ENCODE assay signal across 21 mouse cellular contexts in genomic region chr6:88515971-88516370, GRCm38 (mm10). TPM values are rescaled to one million over a fixed set of nuclear protein-coding genes. Genes with fewer than 3 reads are reported as not detected.
DNase-seq lines count a peak whose midpoint lies in the region; ATAC-seq and TF ChIP-seq lines count a peak whose summit lies in the region.
"Had no signal": no experiment of that assay in that cellular context is flagged by ENCODE, and none has a peak within 500 bp of the region (broad histone marks: within the 10 kb centered on the region; RNA-seq: fewer than 3 reads in every experiment).

No protein-coding gene starts in this region.

- intact Hi-C loops in heart, postnatal 25 days (cut with DNase I), result loop anchor here (5.0 to 10.0 kb wide), 2 partner anchors 49 to 601 kb away; partner anchors contain the start of genes Hmces and Ruvbl1

- H3K27ac ChIP-seq in heart, embryonic 12.5 days (ENCODE audit: poor library complexity, severe bottlenecking), result peak overlapping the region; percentile 60; the same call in 1 of the 2 replicates
- no peak overlapping the region for H3K27ac ChIP-seq in kidney, postnatal 0 days
- H3K27ac ChIP-seq in intestine, postnatal 0 days (ENCODE audit: low read depth, low read length), result no peak overlapping the region
- H3K27ac ChIP-seq: embryonic facial prominence, embryonic 13.5 days; forebrain, embryonic 15.5 days; liver, embryonic 14.5 days; neural tube, embryonic 12.5 days had no signal

- no peaks in the 10 kb centered on the region for H3K9me3 ChIP-seq in heart, embryonic 12.5 days (replicated peaks)
- no peaks in the 10 kb centered on the region for H3K9me3 ChIP-seq in kidney, postnatal 0 days (replicated peaks; ENCODE audit: low read length)
- H3K9me3 ChIP-seq in intestine, postnatal 0 days (ENCODE audit: control insufficient read depth), result no peaks in the 10 kb centered on the region
- H3K9me3 ChIP-seq: embryonic facial prominence, embryonic 13.5 days; forebrain, embryonic 15.5 days; neural tube, embryonic 12.5 days had no signal

- H3K27me3 ChIP-seq in heart, embryonic 12.5 days (replicated peaks), result no peaks in the 10 kb centered on the region
- no peaks in the 10 kb centered on the region for H3K27me3 ChIP-seq in kidney, postnatal 0 days (ENCODE audit: insufficient read depth, low read length)
- H3K27me3 ChIP-seq in intestine, postnatal 0 days (replicated peaks; ENCODE audit: control insufficient read depth, insufficient read depth, low read length), result no peaks in the 10 kb centered on the region
- H3K27me3 ChIP-seq: embryonic facial prominence, embryonic 13.5 days; forebrain, embryonic 15.5 days; neural tube, embryonic 12.5 days had no signal

- TF ChIP-seq CTCF in kidney, postnatal 0 days (IDR thresholded peaks at IDR 0.05; ENCODE audit: low read depth), result no peak
- no peak for TF ChIP-seq CTCF in intestine, postnatal 0 days (IDR thresholded peaks at IDR 0.05; ENCODE audit: low read depth)

- H3K4me3 ChIP-seq in heart, embryonic 12.5 days, result peak overlapping the region; percentile 6
- no peak overlapping the region for H3K4me3 ChIP-seq in kidney, postnatal 0 days (replicated peaks; ENCODE audit: low read depth, low read length)
- H3K4me3 ChIP-seq in intestine, postnatal 0 days (ENCODE audit: low read depth, low read length), result no peak overlapping the region
- H3K4me3 ChIP-seq: forebrain, embryonic 15.5 days; neural tube, embryonic 12.5 days had no signal

- H3K4me1 ChIP-seq in heart, embryonic 12.5 days (replicated peaks), result peaks cover 54% of the 10 kb centered on the region
- peaks cover 10% of the 10 kb centered on the region; the same call in 1 of the 2 replicates for H3K4me1 ChIP-seq in kidney, postnatal 0 days (replicated peaks; ENCODE audit: insufficient read depth, low read length)
- H3K4me1 ChIP-seq in intestine, postnatal 0 days (replicated peaks; ENCODE audit: control insufficient read depth, insufficient read depth, low read length), result no peaks in the 10 kb centered on the region

- peak overlapping the region; percentile 56; the same call in 1 of the 2 replicates for H3K9ac ChIP-seq in heart, embryonic 12.5 days
- H3K9ac ChIP-seq in kidney, postnatal 0 days (ENCODE audit: low read depth, low read length), result 0 out of 2 replicates have a peak overlapping the region, but pooled peaks have one; percentile 23
- H3K9ac ChIP-seq in intestine, postnatal 0 days (ENCODE audit: low read depth, low read length), result no peak overlapping the region
- H3K9ac ChIP-seq: forebrain, embryonic 15.5 days; liver, embryonic 14.5 days had no signal

- DNase-seq in heart, postnatal 25 days (ENCODE audit: low spot score), result no peak
- DNase-seq in kidney, postnatal 0 days (ENCODE audit: low spot score), result no peak
- DNase-seq in kidney, adult 8-10 months, result no peak
- peak; percentile 36 for DNase-seq in testis, postnatal 10 days (ENCODE audit: low spot score)
- DNase-seq in testis, postnatal 14 days (ENCODE audit: low spot score), result no peak
- DNase-seq: adrenal gland, postnatal 25 days; cerebellum, adult 8-10 months; cerebellum, postnatal 36 days; embryo, embryonic 11 days; kidney, adult 18-20 months; kidney, postnatal 10 days; left cerebral cortex, postnatal 4 days; lung, postnatal 4 days; midbrain, embryonic 14.5 days; thymus, postnatal 36 days had no signal

- 65% methylated on average over 8 of the region's 8 CpGs for WGBS in heart, embryonic 12.5 days
- WGBS in kidney, postnatal 0 days, result 74% methylated on average over 8 of the region's 8 CpGs
- 82% methylated on average over 8 of the region's 8 CpGs for WGBS in intestine, postnatal 0 days

- peak overlapping the region; percentile 88 for H3K4me2 ChIP-seq in heart, embryonic 12.5 days
- no peak overlapping the region for H3K4me2 ChIP-seq in kidney, postnatal 0 days (ENCODE audit: low read length)
- H3K4me2 ChIP-seq in intestine, postnatal 0 days (replicated peaks; ENCODE audit: low read depth), result no peak overlapping the region
- H3K4me2 ChIP-seq: forebrain, embryonic 15.5 days had no signal

- peaks cover 49% of the 10 kb centered on the region for H3K36me3 ChIP-seq in heart, embryonic 12.5 days
- H3K36me3 ChIP-seq in kidney, postnatal 0 days (ENCODE audit: insufficient read depth, low read length), result peaks cover 45% of the 10 kb centered on the region
- H3K36me3 ChIP-seq in intestine, postnatal 0 days (ENCODE audit: control insufficient read depth, insufficient read depth), result peaks cover 50% of the 10 kb centered on the region

- no peak for ATAC-seq in heart, embryonic 12.5 days (ENCODE audit: insufficient number of reproducible peaks, low FRiP score)
- no peak for ATAC-seq in kidney, postnatal 0 days (replicated peaks; ENCODE audit: low FRiP score, low read depth)
- no peak for ATAC-seq in intestine, postnatal 0 days
- ATAC-seq: forebrain, embryonic 15.5 days had no signal

RNA-seq across cellular contexts. Expression of gene Sec61a1, which starts 2.7 kb away (rescaled TPM):
- polyA plus RNA-seq in heart, embryonic 12.5 days (2016; fragmentation: Nextera tagmentation; extraction: Ambion mirVana), result 206 and 209 TPM in 2 replicates
- total RNA-seq in heart, postnatal 25 days (2021), result 10 to 100 TPM; 49.4 to 53.6 TPM
- 171 and 194 TPM in 2 replicates for polyA plus RNA-seq in kidney, postnatal 0 days (2015; fragmentation: Nextera tagmentation; extraction: Ambion mirVana)
- polyA plus RNA-seq in intestine, postnatal 0 days (2015; fragmentation: Nextera tagmentation; extraction: Ambion mirVana), result 126 and 129 TPM in 2 replicates

RNA-seq across cellular contexts. Expression of gene Ruvbl1, which starts 50.8 kb away (rescaled TPM):
- 75.7 and 80.2 TPM in 2 replicates for polyA plus RNA-seq in heart, embryonic 12.5 days (2016; fragmentation: Nextera tagmentation; extraction: Ambion mirVana)
- 10 to 100 TPM; 15.2 to 16.7 TPM for total RNA-seq in heart, postnatal 25 days (2021)
- polyA plus RNA-seq in kidney, postnatal 0 days (2015; fragmentation: Nextera tagmentation; extraction: Ambion mirVana), result 91.1 and 102 TPM in 2 replicates
- polyA plus RNA-seq in intestine, postnatal 0 days (2015; fragmentation: Nextera tagmentation; extraction: Ambion mirVana), result 27.0 and 30.6 TPM in 2 replicates
